Mouse (Mus musculus): ENCODE results near the gene Mtrr. TPM values are rescaled to one million over a fixed set of nuclear protein-coding genes. Genes with fewer than 3 reads are reported as not detected.
"Not testable (repeated sequence)": the region's sequence is repeated elsewhere in the genome, so short reads cannot be mapped to it uniquely, and the experiment has no call there.

Mtrr gene
- total RNA-seq, 2 experiments from 2014 or later: 18.6 to 19.0 TPM

DNA sequence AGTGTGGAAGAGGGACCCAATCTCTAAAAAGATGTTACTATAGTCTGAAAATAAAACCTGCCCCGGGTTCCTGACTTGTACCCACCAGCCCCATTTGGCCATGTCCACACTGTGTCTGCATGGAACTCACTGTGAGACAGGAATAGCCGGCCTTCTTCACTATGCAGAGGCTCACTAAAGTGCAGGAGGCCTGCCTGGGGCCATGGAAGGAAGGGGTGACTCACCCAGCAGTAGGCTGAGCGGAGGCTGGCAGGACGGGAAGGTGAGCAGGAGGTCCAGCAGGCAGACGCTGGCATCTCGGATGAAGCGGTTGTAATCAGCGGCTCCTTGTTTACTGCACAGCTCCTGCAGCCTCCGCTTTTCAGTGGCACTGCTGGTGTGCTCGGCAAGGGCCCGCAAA lies 13.4 kb downstream of the Mtrr start:
- DNase-seq: no peak

DNA sequence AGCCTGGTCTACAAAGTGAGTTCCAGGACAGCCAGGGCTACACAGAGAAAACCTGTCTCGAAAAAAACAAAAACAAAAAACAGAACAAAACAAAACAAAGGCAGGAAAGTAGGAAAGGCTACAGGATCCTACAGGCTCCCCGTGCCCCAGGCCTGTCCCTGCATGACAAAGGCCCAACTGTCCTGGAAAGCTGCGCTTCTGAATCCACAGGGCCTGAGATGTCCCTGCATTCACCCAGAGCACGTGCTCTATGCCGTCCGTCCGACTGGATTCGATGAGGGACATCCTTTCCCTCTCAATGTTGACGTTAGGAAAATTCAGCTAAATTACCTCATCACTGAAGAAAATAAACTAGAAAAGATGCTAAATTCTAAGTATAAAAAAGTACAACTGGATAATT lies 13.8 kb downstream of the Mtrr start:
- DNase-seq: no peak

DNA sequence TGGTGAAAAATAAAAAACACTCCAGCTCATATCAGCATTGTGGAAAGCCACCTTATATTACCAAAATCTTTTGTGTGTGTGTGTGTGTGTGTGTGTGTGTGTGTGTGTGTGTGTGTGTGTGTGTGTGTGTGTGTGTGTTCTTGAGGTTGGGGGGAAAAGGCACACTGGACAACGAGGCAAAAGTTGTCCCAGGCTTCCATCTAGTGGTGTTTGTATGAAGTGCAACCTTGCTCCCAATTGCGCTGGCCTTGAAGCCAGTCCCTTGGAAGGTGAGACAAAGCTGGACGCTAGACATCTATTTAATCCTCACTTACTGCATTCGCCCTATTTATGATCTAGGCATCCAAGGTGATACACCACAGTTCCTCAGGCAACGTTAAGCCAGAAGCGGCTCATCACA lies 28.6 kb downstream of the Mtrr start:
- DNase-seq: not testable (repeated sequence)

Other genes with a start within 250 kb of the Mtrr start
- 10 to 100 TPM; 13.8 to 17.2 TPM for gene Fastkd3, start 85 bp upstream of the Mtrr start, total RNA-seq (2021)
- gene 1700001L19Rik, start 15.3 kb upstream of the Mtrr start, total RNA-seq (2021): under 1 TPM in 1 of 2 experiments, not detected in 1; 0.39 TPM

Measured in adrenal gland, postnatal 10 days (tissue).